Mouse (Mus musculus) layer of hippocampus, adult 8-10 months (tissue): ENCODE results near the gene Pcgf1. TPM values are rescaled to one million over a fixed set of nuclear protein-coding genes. Genes with fewer than 3 reads are reported as not detected.

Experiments
- DNase-seq, 2 experiments: peaks; one replicate each; pipeline ENCODE4 v3.0.0; 2022; ENCODE audit warnings: low spot score in 2 of 2
- microRNA-seq, 2 experiments: library from miRNA; unstranded; fragments of <30 nt; microRNA quantifications; one replicate each; pipeline ENCODE4 v1.2.0; 2022
- total RNA-seq, 4 experiments: library from RNA; stranded (reverse); gene quantifications; 2 replicates each; pipeline ENCODE4 v1.2.4; 2022

Gene Pcgf1
- total RNA-seq, 4 experiments from 2014 or later = 32.0 to 37.0 (median 34.0) TPM

DNA sequence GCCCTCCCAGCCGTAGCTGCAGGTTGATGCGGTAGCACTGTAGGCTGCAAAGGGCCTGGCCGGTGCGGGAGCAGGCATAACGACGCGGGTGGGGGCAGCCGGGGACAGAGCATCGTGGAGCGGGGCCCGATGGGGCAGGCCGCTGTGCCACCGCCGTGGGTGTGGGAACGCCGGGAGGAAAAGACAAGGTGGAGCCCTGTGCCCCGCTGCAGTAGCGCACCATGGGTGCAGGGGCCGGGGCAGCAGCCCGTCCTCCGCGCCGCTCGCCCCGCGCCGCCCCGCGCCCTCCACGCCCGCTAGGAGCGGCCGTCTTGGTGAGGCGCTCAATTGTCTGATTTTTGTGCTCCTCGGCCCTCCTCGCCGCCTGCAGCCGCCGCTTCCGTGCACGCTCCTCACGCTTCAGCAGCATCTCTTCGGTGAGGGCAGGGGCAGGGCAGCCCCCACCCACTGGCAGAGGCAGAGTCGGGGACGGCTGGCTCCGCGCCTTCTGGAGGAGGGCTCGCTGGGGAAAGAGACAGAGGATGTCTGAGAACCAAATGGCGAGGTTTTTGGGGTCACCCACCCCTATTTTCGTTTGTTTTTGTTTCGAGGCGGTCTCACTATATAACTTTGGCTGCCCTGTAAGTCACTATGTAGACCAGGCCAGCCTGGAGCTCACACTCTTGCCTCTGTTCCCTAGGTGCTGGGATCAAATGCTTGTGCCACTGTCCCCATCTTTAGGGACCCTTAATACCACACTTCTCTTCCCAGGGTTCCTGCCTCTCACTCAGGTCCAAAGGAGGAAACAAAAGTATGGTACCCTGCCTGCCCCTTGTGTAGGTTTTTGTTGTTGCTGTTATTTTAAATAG, 44.4 kb downstream of the Pcgf1 start:
- DNase-seq = no peak

DNA sequence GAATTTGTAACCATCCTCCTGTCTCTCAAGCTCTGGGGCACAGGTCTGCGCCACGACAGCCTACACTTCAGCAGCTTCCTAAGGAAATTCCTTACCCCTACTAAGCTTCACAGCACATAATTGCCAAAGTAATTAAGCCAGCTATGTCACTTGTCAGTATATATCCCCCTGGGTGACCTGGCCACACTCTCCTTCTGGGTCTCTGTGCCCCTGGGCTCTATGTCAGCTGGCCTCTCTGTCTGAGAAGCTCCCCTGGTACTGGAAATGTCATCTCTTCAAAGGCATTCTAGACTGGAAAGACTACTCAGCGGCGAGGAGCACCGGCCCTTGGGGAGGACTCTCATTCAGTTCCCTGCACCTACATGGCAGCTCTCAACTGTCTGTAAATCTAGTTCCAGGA, 45.3 kb downstream of the Pcgf1 start:
- DNase-seq = no peak

DNA sequence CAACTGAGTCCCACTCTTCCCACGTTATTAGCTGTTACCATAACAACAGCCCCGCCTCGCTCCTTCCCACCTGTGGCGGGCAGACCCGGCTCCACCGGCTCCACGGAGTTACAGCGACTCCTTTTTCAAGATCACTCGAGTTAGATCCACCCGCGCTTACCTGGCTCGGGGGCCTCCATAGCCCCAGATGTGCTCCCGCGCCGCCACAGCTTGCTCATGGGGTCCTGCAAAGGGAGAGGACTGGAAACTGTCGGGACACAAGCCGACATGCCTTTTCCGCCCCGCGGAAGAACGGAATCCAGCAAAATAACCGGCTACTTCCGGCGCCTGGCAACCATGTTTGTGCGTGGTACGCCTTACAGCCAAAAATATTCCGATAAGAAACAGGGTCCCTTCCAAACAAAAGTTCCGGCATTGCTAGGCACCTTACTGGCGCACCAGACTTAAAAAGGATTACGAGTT, 47.2 kb downstream of the Pcgf1 start:
- DNase-seq = peak; percentile 89 to 91

DNA sequence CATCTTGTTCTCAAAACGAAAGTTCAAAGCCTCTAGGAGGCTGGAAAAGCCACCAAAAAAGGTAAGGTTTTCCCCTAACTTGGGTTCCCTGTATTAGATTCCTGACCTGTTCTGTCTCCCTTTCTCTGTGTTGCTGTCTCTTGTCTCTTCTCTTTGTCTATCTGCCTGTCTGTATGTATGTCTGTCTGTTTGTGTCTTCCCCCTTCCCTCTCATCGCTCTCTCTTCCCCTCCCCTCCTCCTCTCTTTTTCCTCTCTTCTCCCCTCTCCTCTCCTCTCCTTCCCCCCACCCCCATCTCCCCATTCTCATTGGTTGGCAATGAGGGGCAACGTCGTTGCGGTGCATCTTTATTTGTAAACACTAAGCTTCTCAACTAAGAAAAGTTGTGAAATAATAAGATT, 47.7 kb downstream of the Pcgf1 start, which contains the start of gene Ino80b:
Ino80b (minus strand) TSS at position 101 of the 400 bp plus-strand sequence.
- no peak for DNase-seq

DNA sequence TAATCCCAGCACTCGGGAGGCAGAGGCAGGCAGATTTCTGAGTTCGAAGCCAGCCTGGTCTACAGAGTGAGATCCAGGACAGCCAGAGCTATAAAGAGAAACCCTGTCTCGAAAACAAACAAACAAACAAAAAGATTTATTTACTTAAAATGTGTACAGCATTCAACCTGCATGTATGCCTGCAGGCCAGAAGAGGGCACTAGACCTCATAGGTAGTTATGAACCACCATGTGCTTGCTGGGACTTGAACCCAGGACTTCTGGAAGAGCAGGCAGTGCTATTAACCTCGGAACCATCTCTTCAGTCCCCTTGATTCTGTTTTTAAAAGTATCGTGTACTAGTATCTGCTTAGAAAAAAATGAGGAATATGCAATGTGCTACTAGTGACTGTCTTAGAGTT, 49.8 kb downstream of the Pcgf1 start:
- DNase-seq = no peak

Small RNA genes lying within 50 kb of the gene (microRNA-seq; reads per million reads assigned to microRNA genes)
- 0 reads per million in 2 experiments for gene Mir3470a
- 0.25 to 0.64 reads per million in 2 experiments for gene Mir7040

Other genes with a start within 250 kb of the Pcgf1 start
- gene Sema4f, start 138.1 kb upstream of the Pcgf1 start, total RNA-seq = 10 to 100 TPM; 33.5 to 44.9 (median 40.1) TPM
- gene M1ap, start 131.0 kb upstream of the Pcgf1 start, total RNA-seq = under 1 TPM in 2 of 4 experiments, not detected in 2; 0.18 to 0.23 TPM
- gene Dok1, start 44.4 kb upstream of the Pcgf1 start, total RNA-seq = 1 to 10 TPM; 3.3 to 7.4 (median 5.0) TPM
- gene Loxl3, start 43.7 kb upstream of the Pcgf1 start, total RNA-seq = 1 to 10 TPM; 2.5 to 4.7 (median 3.2) TPM
- 100 to 1,000 TPM; 123 to 153 (median 136) TPM for gene Aup1, start 23.3 kb upstream of the Pcgf1 start, total RNA-seq
- 10 to 100 TPM; 50.0 to 60.6 (median 51.8) TPM for gene Htra2, start 22.6 kb upstream of the Pcgf1 start, total RNA-seq
- 1 to 10 TPM in 3 of 4 experiments, under 1 TPM in 1; 0.41 to 2.1 (median 1.5) TPM for gene Dqx1, start 20.0 kb upstream of the Pcgf1 start, total RNA-seq
- gene Tlx2, start 7.6 kb upstream of the Pcgf1 start, total RNA-seq = not detected
- 1 to 10 TPM in 1 of 4 experiments, under 1 TPM in 2, not detected in 1; 0.54 to 1.5 (median 0.68) TPM for gene Lbx2, start 8.5 kb downstream of the Pcgf1 start, total RNA-seq
- gene Ccdc142, start 23.7 kb downstream of the Pcgf1 start, total RNA-seq = 10 to 100 TPM in 1 of 4 experiments, 1 to 10 TPM in 3; 6.6 to 13.8 (median 8.9) TPM
- gene Gm42688, start 23.7 kb downstream of the Pcgf1 start, total RNA-seq = 1 to 10 TPM; 7.5 to 9.1 (median 8.5) TPM
- gene Mrpl53, start 31.2 kb downstream of the Pcgf1 start, total RNA-seq = 10 to 100 TPM; 52.2 to 63.0 (median 61.9) TPM
- gene Mogs, start 37.6 kb downstream of the Pcgf1 start, total RNA-seq = 10 to 100 TPM; 23.7 to 30.1 (median 28.2) TPM
- 10 to 100 TPM; 47.2 to 57.7 (median 52.1) TPM for gene Wbp1, start 43.7 kb downstream of the Pcgf1 start, total RNA-seq
- 10 to 100 TPM; 20.6 to 29.8 (median 26.7) TPM for gene Ino80b, start 47.6 kb downstream of the Pcgf1 start, total RNA-seq
- 10 to 100 TPM; 75.6 to 85.0 (median 80.3) TPM for gene Rtkn, start 57.6 kb downstream of the Pcgf1 start, total RNA-seq
- gene Wdr54, start 78.5 kb downstream of the Pcgf1 start, total RNA-seq = 10 to 100 TPM; 23.4 to 27.5 (median 26.9) TPM
- gene 1700003E16Rik, start 78.5 kb downstream of the Pcgf1 start, total RNA-seq = 10 to 100 TPM; 21.2 to 23.8 (median 22.7) TPM
- gene Dctn1, start 88.1 kb downstream of the Pcgf1 start, total RNA-seq = 100 to 1,000 TPM; 363 to 385 (median 379) TPM
- gene Slc4a5, start 142.0 kb downstream of the Pcgf1 start, total RNA-seq = 1 to 10 TPM in 2 of 4 experiments, under 1 TPM in 2; 0.21 to 1.5 (median 0.78) TPM
- 10 to 100 TPM in 1 of 4 experiments, 1 to 10 TPM in 3; 5.7 to 10.6 (median 9.5) TPM for gene Mthfd2, start 248.0 kb downstream of the Pcgf1 start, total RNA-seq
- gene Mob1a, start 248.1 kb downstream of the Pcgf1 start, total RNA-seq = 10 to 100 TPM; 20.5 to 31.0 (median 26.1) TPM